In the genomic region with DNA sequence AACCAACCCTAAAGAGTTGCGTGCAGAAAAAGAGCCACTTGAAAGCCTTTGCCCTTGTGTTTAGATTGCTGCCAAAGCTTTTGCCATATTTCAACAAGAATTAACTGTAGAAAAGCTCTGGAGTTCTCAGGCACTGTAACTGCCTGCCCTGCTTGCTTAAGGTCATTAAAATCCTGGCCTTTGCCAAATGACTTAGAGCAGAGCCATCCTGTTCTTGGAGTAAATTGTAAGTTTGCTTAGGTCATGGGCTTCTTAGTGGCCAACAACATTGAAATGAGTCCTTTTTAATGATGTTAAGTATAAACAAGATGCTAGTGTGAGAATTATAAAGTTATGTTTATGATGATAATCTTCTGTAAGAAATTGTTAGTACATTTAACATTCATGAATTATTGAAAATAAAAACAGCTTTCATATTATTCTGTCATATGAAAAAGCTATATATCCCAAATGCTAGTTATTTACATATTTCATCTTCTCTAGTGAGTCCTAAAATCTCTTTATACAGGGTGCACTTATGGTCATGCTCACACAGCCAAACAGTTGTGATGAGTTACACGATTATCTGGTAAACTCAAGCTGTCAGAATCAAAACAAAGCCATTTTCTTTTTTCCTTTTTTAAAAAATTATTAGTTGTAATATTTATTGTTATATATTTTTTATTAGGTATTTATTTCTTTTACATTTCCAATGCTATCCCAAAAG, we compare ENCODE assay signal across 9 mouse cellular contexts.
"Had no signal": no experiment of that assay in that cellular context is flagged by ENCODE, and none has a peak within 500 bp of the region (broad histone marks: within the 10 kb centered on the region; RNA-seq: fewer than 3 reads in every experiment).

No protein-coding gene starts in this region.

- H3K9ac ChIP-seq: liver, embryonic 12.5 days; midbrain, embryonic 13.5 days had no signal

- H3K4me2 ChIP-seq: liver, embryonic 12.5 days; midbrain, embryonic 13.5 days had no signal

- H3K4me1 ChIP-seq: limb, embryonic 10.5 days; liver, embryonic 12.5 days; midbrain, embryonic 13.5 days had no signal

- H3K27me3 ChIP-seq: liver, embryonic 12.5 days; midbrain, embryonic 13.5 days had no signal

- H3K36me3 ChIP-seq: limb, embryonic 10.5 days; liver, embryonic 12.5 days; midbrain, embryonic 13.5 days had no signal

- DNase-seq: kidney, adult 11 months; kidney, postnatal 14 days; right cerebral cortex, postnatal 14 days; thymus, adult 18-20 months; thymus, postnatal 14 days had no signal

- ATAC-seq: liver, embryonic 12.5 days; midbrain, embryonic 13.5 days had no signal

- H3K4me3 ChIP-seq: left cerebral cortex, adult 2 months; limb, embryonic 10.5 days; liver, embryonic 12.5 days; midbrain, embryonic 13.5 days had no signal

- H3K9me3 ChIP-seq: limb, embryonic 10.5 days; liver, embryonic 12.5 days; midbrain, embryonic 13.5 days had no signal

- H3K27ac ChIP-seq: left cerebral cortex, adult 2 months; limb, embryonic 10.5 days; liver, embryonic 12.5 days; midbrain, embryonic 13.5 days had no signal
